Mouse (Mus musculus) E14TG2a.4 (cell line): ENCODE results near the gene Ptov1.

Experiments
- CTCF ChIP-seq: conservative IDR thresholded peaks from 2 replicates; pipeline ENCODE4 v1.5.1; 2014; ENCODE audit warnings: low read length
- NANOG ChIP-seq: IDR thresholded peaks from 2 replicates; pipeline ENCODE4 v1.6.1; 2014; ENCODE audit warnings: borderline replicate concordance, low read length, mixed read lengths
- POU5F1 ChIP-seq: IDR thresholded peaks from 2 replicates; pipeline ENCODE4 v1.6.1; 2014; ENCODE audit warnings: low read length, borderline replicate concordance

- no peak for TF ChIP-seq CTCF
- no peak for TF ChIP-seq NANOG
- no peak for TF ChIP-seq POU5F1
These were observed 49.5 kb upstream of the Ptov1 start for GRCm38 (mm10) chr7:44919127-44919526.
